ENCODE assay signal across 8 mouse cellular contexts in genomic region chr2:31815367-31815766, GRCm38 (mm10). TPM values are rescaled to one million over a fixed set of nuclear protein-coding genes. Genes with fewer than 3 reads are reported as not detected.
DNase-seq lines count a peak whose midpoint lies in the region; ATAC-seq and TF ChIP-seq lines count a peak whose summit lies in the region.

No protein-coding gene starts in this region.

- peak; percentile 80 for TF ChIP-seq CTCF in kidney, adult 2 months (conservative IDR thresholded peaks at IDR 0.05; ENCODE audit: insufficient read depth, insufficient read length, low read depth, low read length)

- H3K9me3 ChIP-seq in ES-E14 (ENCODE audit: control insufficient read depth, insufficient read depth, low read depth, low read length): no peaks in the 10 kb centered on the region
- H3K9me3 ChIP-seq in liver, embryonic 11.5 days (ENCODE audit: control insufficient read depth, low read length): no peaks in the 10 kb centered on the region

- no peaks in the 10 kb centered on the region for H3K36me3 ChIP-seq in ES-E14 (ENCODE audit: control insufficient read depth, insufficient read depth, low read length, poor library complexity, severe bottlenecking)
- no peaks in the 10 kb centered on the region for H3K36me3 ChIP-seq in kidney, adult 2 months (ENCODE audit: control insufficient read depth, insufficient read depth, low read length)
- no peaks in the 10 kb centered on the region for H3K36me3 ChIP-seq in liver, embryonic 11.5 days (ENCODE audit: control insufficient read depth, insufficient read depth, low read length)

- no peak overlapping the region for H3K4me2 ChIP-seq in liver, embryonic 11.5 days

- in situ Hi-C loops in ES-E14 (cut with MboI; ENCODE audit: low sequenced_read_pairs in 2 of 2, unreplicated experiment in 2 of 2): no loop called here

- H3K27ac ChIP-seq in ES-E14 (ENCODE audit: insufficient read depth, low read depth, low read length, poor library complexity, severe bottlenecking): no peak overlapping the region
- no peak overlapping the region for H3K27ac ChIP-seq in kidney, adult 2 months (ENCODE audit: insufficient read depth, low read depth, low read length)
- no peak overlapping the region for H3K27ac ChIP-seq in liver, embryonic 11.5 days (ENCODE audit: low read depth, low read length)

- H3K27me3 ChIP-seq in kidney, adult 2 months (replicated peaks; ENCODE audit: control insufficient read depth, insufficient read depth, low read length): no peaks in the 10 kb centered on the region
- peaks cover 4% of the 10 kb centered on the region; the same call in 1 of the 2 replicates for H3K27me3 ChIP-seq in liver, embryonic 11.5 days (replicated peaks; ENCODE audit: control insufficient read depth, insufficient read depth, low read length)

- ATAC-seq in frontal cortex, adult (ENCODE audit: low TSS enrichment): peak; percentile 67; the same call in 1 of the 2 replicates
- no peak; the same call in 1 of the 2 replicates for ATAC-seq in liver, embryonic 11.5 days (replicated peaks; ENCODE audit: low FRiP score)

- no peaks in the 10 kb centered on the region for H3K4me1 ChIP-seq in ES-E14 (ENCODE audit: control insufficient read depth in 2 of 2, insufficient read depth in 2 of 2, low read length in 2 of 2, poor library complexity in 1 of 2)
- no peaks in the 10 kb centered on the region for H3K4me1 ChIP-seq in kidney, adult 2 months (ENCODE audit: control insufficient read depth, insufficient read depth, low read length)
- peaks cover 4% of the 10 kb centered on the region for H3K4me1 ChIP-seq in liver, embryonic 11.5 days (replicated peaks; ENCODE audit: control insufficient read depth, insufficient read depth, low read length)

- no peak overlapping the region for H3K9ac ChIP-seq in ES-E14 (ENCODE audit: insufficient read depth, low read depth, low read length, poor library complexity, severe bottlenecking)
- no peak overlapping the region for H3K9ac ChIP-seq in liver, embryonic 11.5 days (ENCODE audit: low read depth, low read length)

- peak; percentile 63 for DNase-seq in 416B (ENCODE audit: low read depth)
- peak; percentile 55 for DNase-seq in ES-E14 (ENCODE audit: low read depth, low spot score)
- peak; percentile 56 for DNase-seq in cerebellum, adult 11 months
- DNase-seq in kidney, adult 2 months: peak; percentile 79
- peak; percentile 52 for DNase-seq in liver, embryonic 11.5 days (ENCODE audit: low spot score)
- DNase-seq in retina, adult 2 months (ENCODE audit: low read depth, low spot score): peak; percentile 23
- DNase-seq in thymus, postnatal 25 days: peak; percentile 75

- WGBS in kidney, adult 2 months: 24% methylated on average over 5 of the region's 5 CpGs
- 19% methylated on average over 5 of the region's 5 CpGs for WGBS in liver, embryonic 11.5 days

- TF ChIP-seq POLR2A in kidney, adult 2 months (IDR thresholded peaks at IDR 0.05; ENCODE audit: low read depth, low read length): no peak

- H3K4me3 ChIP-seq in ES-E14 (ENCODE audit: insufficient read depth in 1 of 2, low read depth in 1 of 2, low read length in 2 of 2, poor library complexity in 1 of 2, severe bottlenecking in 1 of 2): no peak overlapping the region
- no peak overlapping the region for H3K4me3 ChIP-seq in kidney, adult 2 months (ENCODE audit: insufficient read depth, low read depth, low read length)
- no peak overlapping the region for H3K4me3 ChIP-seq in liver, embryonic 11.5 days (ENCODE audit: low read depth, low read length)

TF ChIP-seq in ES-E14, 5 proteins besides CTCF, POLR2A, EP300 and RAD21:
- TF ChIP-seq MAFK (IDR thresholded peaks at IDR 0.05; ENCODE audit: insufficient read depth, low read depth, low read length) (no peak), CHD2 (IDR thresholded peaks at IDR 0.05; ENCODE audit: low read depth, low read length) (no peak), HCFC1 (IDR thresholded peaks at IDR 0.05; ENCODE audit: borderline replicate concordance, insufficient read depth, low read length) (no peak), ZC3H11A (IDR thresholded peaks at IDR 0.05; ENCODE audit: borderline replicate concordance, low read depth, low read length) (peak; percentile 65; the same call in 1 of the 2 replicates), ZNF384 (IDR thresholded peaks at IDR 0.05; ENCODE audit: low read depth, low read length) (no peak)

RNA-seq across cellular contexts. Expression of gene Qrfp, which starts 5.0 kb away (rescaled TPM):
- 0.05 TPM in 1 of 2 replicates, not detected in the other for total RNA-seq in ES-E14 (2012; rRNA removed)
- 0.05 and 0.11 TPM in 2 replicates for polyA plus RNA-seq in kidney, adult 2 months (2012; rRNA removed)
- 0.08 TPM in 1 of 2 replicates, not detected in the other for polyA plus RNA-seq in liver, embryonic 11.5 days (2014; fragmentation: Nextera tagmentation; extraction: Ambion mirVana)

RNA-seq across cellular contexts. Expression of gene Fibcd1, which starts 30.4 kb away (rescaled TPM):
- total RNA-seq in ES-E14 (2012; rRNA removed): 0.11 and 0.22 TPM in 2 replicates
- 0.03 and 0.05 TPM in 2 replicates for polyA plus RNA-seq in kidney, adult 2 months (2012; rRNA removed)
- polyA plus RNA-seq in liver, embryonic 11.5 days (2014; fragmentation: Nextera tagmentation; extraction: Ambion mirVana): 0.04 and 0.14 TPM in 2 replicates

Comparison
In these comparisons a context has a peak if more than half of its experiments do, and no peak if none do; other contexts are left out.
1. DNase-seq: peak in every context shown above with its lines; median percentile 79 in kidney, adult 2 months; 75 in thymus, postnatal 25 days; 63 in 416B; 56 in cerebellum, adult 11 months; 55 in ES-E14; 52 in liver, embryonic 11.5 days; 23 in retina, adult 2 months.